In genomic region chr17:57020960-57021359, GRCm38 (mm10) we compare ENCODE assay signal across 33 mouse cellular contexts. TPM values are rescaled to one million over a fixed set of nuclear protein-coding genes. Genes with fewer than 3 reads are reported as not detected.
DNase-seq lines count a peak whose midpoint lies in the region; ATAC-seq and TF ChIP-seq lines count a peak whose summit lies in the region.
"Had no signal": no experiment of that assay in that cellular context is flagged by ENCODE, and none has a peak within 500 bp of the region (broad histone marks: within the 10 kb centered on the region; RNA-seq: fewer than 3 reads in every experiment).

No protein-coding gene starts in this region.

- no peak overlapping the region; the same call in 1 of the 2 replicates for H3K4me3 ChIP-seq in G1E (ENCODE audit: low read depth, low read length)
- H3K4me3 ChIP-seq in liver, embryonic 11.5 days (ENCODE audit: low read depth, low read length), result no peak overlapping the region
- no peak overlapping the region for H3K4me3 ChIP-seq in liver, embryonic 14.5 days (ENCODE audit: insufficient read depth in 1 of 2, low read depth in 2 of 2, low read length in 2 of 2)
- H3K4me3 ChIP-seq in liver, postnatal 0 days (ENCODE audit: low read depth, low read length), result no peak overlapping the region
- H3K4me3 ChIP-seq in cerebellum, adult 2 months (replicated peaks; ENCODE audit: insufficient read depth, low read depth, low read length), result no peak overlapping the region
- no peak overlapping the region for H3K4me3 ChIP-seq in midbrain, embryonic 15.5 days
- H3K4me3 ChIP-seq: embryonic facial prominence, embryonic 10.5 days; embryonic facial prominence, embryonic 13.5 days; erythroblast, embryonic 14.5 days; forebrain, embryonic 12.5 days; forebrain, embryonic 15.5 days; hindbrain, embryonic 12.5 days; hindbrain, embryonic 15.5 days had no signal

- no peak for TF ChIP-seq EP300 in liver, embryonic 14.5 days (IDR thresholded peaks at IDR 0.05; ENCODE audit: low read depth)
- TF ChIP-seq EP300 in liver, postnatal 0 days (IDR thresholded peaks at IDR 0.05; ENCODE audit: low read depth), result peak; percentile 76

- no peak overlapping the region for H3K4me2 ChIP-seq in liver, embryonic 11.5 days
- H3K4me2 ChIP-seq in liver, embryonic 14.5 days (ENCODE audit: low read depth), result no peak overlapping the region
- no peak overlapping the region for H3K4me2 ChIP-seq in liver, postnatal 0 days (ENCODE audit: low read depth, low read length)
- no peak overlapping the region for H3K4me2 ChIP-seq in midbrain, embryonic 15.5 days
- H3K4me2 ChIP-seq: embryonic facial prominence, embryonic 13.5 days; forebrain, embryonic 12.5 days; forebrain, embryonic 15.5 days; heart, embryonic 11.5 days; hindbrain, embryonic 12.5 days; hindbrain, embryonic 15.5 days had no signal

- peaks cover 71% of the 10 kb centered on the region for H3K36me3 ChIP-seq in G1E (replicated peaks)
- H3K36me3 ChIP-seq in liver, embryonic 11.5 days (ENCODE audit: control insufficient read depth, insufficient read depth, low read length), result peaks cover 51% of the 10 kb centered on the region
- H3K36me3 ChIP-seq in liver, embryonic 14.5 days (replicated peaks; ENCODE audit: control insufficient read depth, insufficient read depth, low read depth), result peaks cover 44% of the 10 kb centered on the region
- H3K36me3 ChIP-seq in liver, postnatal 0 days (replicated peaks; ENCODE audit: insufficient read depth, low read length), result peaks cover 49% of the 10 kb centered on the region
- H3K36me3 ChIP-seq in midbrain, embryonic 15.5 days (replicated peaks), result peaks cover 45% of the 10 kb centered on the region

- peak overlapping the region; percentile 70 for H3K27ac ChIP-seq in liver, embryonic 11.5 days (ENCODE audit: low read depth, low read length)
- H3K27ac ChIP-seq in liver, embryonic 14.5 days, result peak overlapping the region; percentile 80
- H3K27ac ChIP-seq in liver, postnatal 0 days (ENCODE audit: low read depth), result peak overlapping the region; percentile 71
- H3K27ac ChIP-seq in cerebellum, adult 2 months (ENCODE audit: insufficient read depth, low read length), result no peak overlapping the region
- no peak overlapping the region for H3K27ac ChIP-seq in midbrain, embryonic 15.5 days
- H3K27ac ChIP-seq: embryonic facial prominence, embryonic 10.5 days; embryonic facial prominence, embryonic 13.5 days; forebrain, embryonic 12.5 days; forebrain, embryonic 15.5 days; hindbrain, embryonic 12.5 days; hindbrain, embryonic 15.5 days had no signal

- 67% methylated on average over 5 of the region's 5 CpGs for WGBS in liver, embryonic 11.5 days
- 30% methylated on average over 5 of the region's 5 CpGs for whole genome bisulfite sequencing in liver, embryonic 14.5 days (ENCODE audit: insufficient replicate concordance)
- WGBS in liver, postnatal 0 days (ENCODE audit: insufficient replicate concordance), result 61% methylated on average over 5 of the region's 5 CpGs
- WGBS in cerebellum, adult 2 months, result 86% methylated on average over 5 of the region's 5 CpGs
- 89% methylated on average over 5 of the region's 5 CpGs for WGBS in midbrain, embryonic 15.5 days

- no peak overlapping the region for H3K9ac ChIP-seq in liver, embryonic 11.5 days (ENCODE audit: low read depth, low read length)
- H3K9ac ChIP-seq in liver, embryonic 14.5 days (replicated peaks), result no peak overlapping the region
- H3K9ac ChIP-seq in liver, postnatal 0 days (replicated peaks), result no peak overlapping the region
- H3K9ac ChIP-seq in midbrain, embryonic 15.5 days, result no peak overlapping the region
- H3K9ac ChIP-seq: embryonic facial prominence, embryonic 13.5 days; forebrain, embryonic 12.5 days; forebrain, embryonic 15.5 days; hindbrain, embryonic 12.5 days; hindbrain, embryonic 15.5 days had no signal

- H3K27me3 ChIP-seq in G1E (ENCODE audit: insufficient read depth, low read length), result no peaks in the 10 kb centered on the region
- no peaks in the 10 kb centered on the region for H3K27me3 ChIP-seq in liver, embryonic 11.5 days (replicated peaks; ENCODE audit: control insufficient read depth, insufficient read depth, low read length)
- H3K27me3 ChIP-seq in liver, embryonic 14.5 days (ENCODE audit: control insufficient read depth, insufficient read depth, low read length), result no peaks in the 10 kb centered on the region
- H3K27me3 ChIP-seq in liver, postnatal 0 days (ENCODE audit: insufficient read depth, low read length), result no peaks in the 10 kb centered on the region
- no peaks in the 10 kb centered on the region for H3K27me3 ChIP-seq in cerebellum, adult 2 months (ENCODE audit: control insufficient read depth, insufficient read depth, low read length)
- H3K27me3 ChIP-seq in midbrain, embryonic 15.5 days (replicated peaks), result no peaks in the 10 kb centered on the region
- H3K27me3 ChIP-seq: embryonic facial prominence, embryonic 13.5 days; forebrain, embryonic 12.5 days; forebrain, embryonic 15.5 days; hindbrain, embryonic 12.5 days; hindbrain, embryonic 15.5 days had no signal

- H3K9me3 ChIP-seq in G1E (replicated peaks), result no peaks in the 10 kb centered on the region
- H3K9me3 ChIP-seq in liver, embryonic 11.5 days (ENCODE audit: control insufficient read depth, low read length), result no peaks in the 10 kb centered on the region
- H3K9me3 ChIP-seq in liver, embryonic 14.5 days (ENCODE audit: control insufficient read depth, low read length), result no peaks in the 10 kb centered on the region
- no peaks in the 10 kb centered on the region for H3K9me3 ChIP-seq in liver, postnatal 0 days (ENCODE audit: low read length)
- no peaks in the 10 kb centered on the region for H3K9me3 ChIP-seq in midbrain, embryonic 15.5 days
- H3K9me3 ChIP-seq: embryonic facial prominence, embryonic 10.5 days; embryonic facial prominence, embryonic 13.5 days; forebrain, embryonic 12.5 days; forebrain, embryonic 15.5 days; hindbrain, embryonic 12.5 days; hindbrain, embryonic 15.5 days had no signal

- peak; percentile 69 for ATAC-seq in G1E (ENCODE audit: extremely low read depth, insufficient number of reproducible peaks, low FRiP score, poor library complexity, severe bottlenecking)
- ATAC-seq in liver, embryonic 11.5 days (replicated peaks; ENCODE audit: low FRiP score), result 0 out of 2 replicates have a peak, but pooled peaks have one; percentile 44
- ATAC-seq in liver, embryonic 14.5 days (ENCODE audit: insufficient read depth), result peak; percentile 40; the same call in 1 of the 2 replicates
- ATAC-seq in liver, postnatal 0 days, result peak; percentile 37
- ATAC-seq in midbrain, embryonic 15.5 days (replicated peaks), result no peak
- ATAC-seq: forebrain, embryonic 15.5 days had no signal

- peaks cover 82% of the 10 kb centered on the region for H3K4me1 ChIP-seq in G1E (ENCODE audit: insufficient read depth, low read depth, low read length)
- peaks cover 19% of the 10 kb centered on the region for H3K4me1 ChIP-seq in liver, embryonic 11.5 days (replicated peaks; ENCODE audit: control insufficient read depth, insufficient read depth, low read length)
- peaks cover 13 to 23% of the 10 kb centered on the region in 2 experiments for H3K4me1 ChIP-seq in liver, embryonic 14.5 days (replicated peaks; ENCODE audit: control insufficient read depth in 2 of 2, insufficient read depth in 2 of 2, low read length in 1 of 2)
- H3K4me1 ChIP-seq in liver, postnatal 0 days (ENCODE audit: insufficient read depth), result no peaks in the 10 kb centered on the region
- no peaks in the 10 kb centered on the region for H3K4me1 ChIP-seq in cerebellum, adult 2 months (ENCODE audit: control insufficient read depth, insufficient read depth, low read length)
- H3K4me1 ChIP-seq in midbrain, embryonic 15.5 days, result no peaks in the 10 kb centered on the region
- H3K4me1 ChIP-seq: embryonic facial prominence, embryonic 10.5 days; embryonic facial prominence, embryonic 13.5 days; forebrain, embryonic 12.5 days; forebrain, embryonic 15.5 days; hindbrain, embryonic 12.5 days; hindbrain, embryonic 15.5 days had no signal

- DNase-seq in G1E (ENCODE audit: low spot score), result no peak
- DNase-seq in liver, embryonic 11.5 days (ENCODE audit: low spot score), result no peak
- DNase-seq in liver, embryonic 14.5 days (ENCODE audit: low read depth in 3 of 3, low spot score in 3 of 3), result no peak
- no peak for DNase-seq in liver, postnatal 0 days
- no peak for DNase-seq in cerebellum, adult 2 months
- no peak for DNase-seq in ovary, postnatal 14 days (ENCODE audit: low spot score)
- DNase-seq in cerebellum, postnatal 36 days, result no peak
- DNase-seq: adrenal gland, adult 2 months; adrenal gland, postnatal 14 days; cerebellum, adult 11-12 months; cerebellum, adult 9-10 months; cerebellum, postnatal 25 days; embryo, embryonic 11 days; gastrocnemius, postnatal 10 days; gastrocnemius, postnatal 36 days had no signal

- no peak for TF ChIP-seq POLR2A in cerebellum, adult 2 months (IDR thresholded peaks at IDR 0.05; ENCODE audit: borderline replicate concordance, insufficient read depth, low read length)

- TF ChIP-seq CTCF in G1E (IDR thresholded peaks at IDR 0.05; ENCODE audit: low read depth, low read length), result no peak
- no peak for TF ChIP-seq CTCF in liver, embryonic 14.5 days (IDR thresholded peaks at IDR 0.05; ENCODE audit: low read depth)
- TF ChIP-seq CTCF in liver, postnatal 0 days (IDR thresholded peaks at IDR 0.05; ENCODE audit: low read depth), result no peak
- no peak for TF ChIP-seq CTCF in cerebellum, adult 2 months (IDR thresholded peaks at IDR 0.05; ENCODE audit: borderline replicate concordance, insufficient read depth, low read depth, low read length)

RNA-seq across cellular contexts. Expression of gene Gm17949, which starts 9.7 kb away (rescaled TPM):
- total RNA-seq in G1E (2014; fragmentation: Nextera tagmentation) (0.98 TPM in 1 of 2 replicates, not detected in the other), G1E (2017) (0.12 and 0.27 TPM in 2 replicates)
- polyA plus RNA-seq in G1E (2012), result 0.11 and 0.21 TPM in 2 replicates
- 0.26 and 0.33 TPM in 2 replicates for polyA plus RNA-seq in liver, embryonic 11.5 days (2014; fragmentation: Nextera tagmentation; extraction: Ambion mirVana)
- polyA plus RNA-seq in liver, embryonic 14.5 days (2012; rRNA removed), result not detected in 2 replicates
- polyA plus RNA-seq in liver, embryonic 14.5 days (2014; fragmentation: Nextera tagmentation; extraction: Ambion mirVana), result 0.15 TPM in 1 of 2 replicates, not detected in the other
- 0.09 and 0.18 TPM in 2 replicates for polyA plus RNA-seq in liver, postnatal 0 days (2015; fragmentation: Nextera tagmentation; extraction: Ambion mirVana)
- polyA plus RNA-seq in cerebellum, adult 2 months (2012; rRNA removed), result 0.10 and 0.34 TPM in 2 replicates
- 0.43 and 0.73 TPM in 2 replicates for polyA plus RNA-seq in midbrain, embryonic 15.5 days (2015; fragmentation: Nextera tagmentation; extraction: Ambion mirVana)
- total RNA-seq: adrenal gland, adult 2 months; adrenal gland, postnatal 14 days; ES-E14; gastrocnemius, adult 18-20 months; gastrocnemius, postnatal 10 days; gastrocnemius, postnatal 36 days; granulocyte monocyte progenitor cell, adult 5-6 weeks; heart, postnatal 25 days; hematopoietic stem cell, adult 5-6 weeks had no signal
- polyA plus RNA-seq: adrenal gland, adult 2 months; cortical plate, adult 2 months; erythroblast, embryonic 14.5 days; hindbrain, embryonic 12.5 days had no signal

RNA-seq across cellular contexts. Expression of gene Gtf2f1, which starts 9.9 kb away (rescaled TPM):
- total RNA-seq in G1E (2014; fragmentation: Nextera tagmentation), result 104 and 113 TPM in 2 replicates
- total RNA-seq in G1E (2017), result 101 and 102 TPM in 2 replicates
- 145 and 151 TPM in 2 replicates for polyA plus RNA-seq in G1E (2012)
- polyA plus RNA-seq in liver, embryonic 11.5 days (2014; fragmentation: Nextera tagmentation; extraction: Ambion mirVana), result 99.0 and 106 TPM in 2 replicates
- 31.6 and 56.5 TPM in 2 replicates for polyA plus RNA-seq in liver, embryonic 14.5 days (2012; rRNA removed)
- polyA plus RNA-seq in liver, embryonic 14.5 days (2014; fragmentation: Nextera tagmentation; extraction: Ambion mirVana), result 47.3 and 51.3 TPM in 2 replicates
- polyA plus RNA-seq in liver, postnatal 0 days (2015; fragmentation: Nextera tagmentation; extraction: Ambion mirVana), result 26.7 and 31.3 TPM in 2 replicates
- polyA plus RNA-seq in cerebellum, adult 2 months (2012; rRNA removed), result 81.0 and 85.3 TPM in 2 replicates
- 76.8 TPM in 2 replicates for polyA plus RNA-seq in midbrain, embryonic 15.5 days (2015; fragmentation: Nextera tagmentation; extraction: Ambion mirVana)

RNA-seq across cellular contexts. Expression of gene Khsrp, which starts 10.4 kb away (rescaled TPM):
- 296 and 302 TPM in 2 replicates for total RNA-seq in G1E (2014; fragmentation: Nextera tagmentation)
- 59.0 and 63.6 TPM in 2 replicates for total RNA-seq in G1E (2017)
- polyA plus RNA-seq in G1E (2012), result 282 and 302 TPM in 2 replicates
- 46.7 and 51.1 TPM in 2 replicates for polyA plus RNA-seq in liver, embryonic 11.5 days (2014; fragmentation: Nextera tagmentation; extraction: Ambion mirVana)
- polyA plus RNA-seq in liver, embryonic 14.5 days (2012; rRNA removed), result 33.6 and 35.6 TPM in 2 replicates
- polyA plus RNA-seq in liver, embryonic 14.5 days (2014; fragmentation: Nextera tagmentation; extraction: Ambion mirVana), result 24.1 and 28.1 TPM in 2 replicates
- polyA plus RNA-seq in liver, postnatal 0 days (2015; fragmentation: Nextera tagmentation; extraction: Ambion mirVana), result 14.6 and 16.6 TPM in 2 replicates
- polyA plus RNA-seq in cerebellum, adult 2 months (2012; rRNA removed), result 67.7 and 70.3 TPM in 2 replicates
- 29.9 and 30.5 TPM in 2 replicates for polyA plus RNA-seq in midbrain, embryonic 15.5 days (2015; fragmentation: Nextera tagmentation; extraction: Ambion mirVana)

RNA-seq across cellular contexts. Expression of gene Slc25a41, which starts 20.5 kb away (rescaled TPM):
- not detected in 2 replicates for total RNA-seq in G1E (2014; fragmentation: Nextera tagmentation)
- total RNA-seq in G1E (2017), result not detected in 2 replicates
- polyA plus RNA-seq in G1E (2012), result not detected in 2 replicates
- polyA plus RNA-seq in liver, embryonic 11.5 days (2014; fragmentation: Nextera tagmentation; extraction: Ambion mirVana), result not detected in 2 replicates
- not detected in 2 replicates for polyA plus RNA-seq in liver, embryonic 14.5 days (2012; rRNA removed)
- polyA plus RNA-seq in liver, embryonic 14.5 days (2014; fragmentation: Nextera tagmentation; extraction: Ambion mirVana), result not detected in 2 replicates
- polyA plus RNA-seq in liver, postnatal 0 days (2015; fragmentation: Nextera tagmentation; extraction: Ambion mirVana), result not detected in 2 replicates
- polyA plus RNA-seq in cerebellum, adult 2 months (2012; rRNA removed), result 0.17 and 0.29 TPM in 2 replicates
- polyA plus RNA-seq in midbrain, embryonic 15.5 days (2015; fragmentation: Nextera tagmentation; extraction: Ambion mirVana), result not detected in 2 replicates
- total RNA-seq: adrenal gland, adult 2 months; adrenal gland, postnatal 14 days; gastrocnemius, adult 18-20 months; gastrocnemius, postnatal 10 days; gastrocnemius, postnatal 36 days; granulocyte monocyte progenitor cell, adult 5-6 weeks; heart, adult 8-10 months; heart, postnatal 25 days; hematopoietic stem cell, adult 5-6 weeks had no signal
- polyA plus RNA-seq: embryonic facial prominence, embryonic 13.5 days; erythroblast, embryonic 14.5 days; forebrain, embryonic 12.5 days; forebrain, embryonic 15.5 days; heart, embryonic 11.5 days; heart, embryonic 14.5 days; heart, postnatal 0 days; hindbrain, embryonic 12.5 days; hindbrain, embryonic 15.5 days had no signal

RNA-seq across cellular contexts. Expression of gene Pspn, which starts 21.1 kb away (rescaled TPM):
- total RNA-seq in G1E (2014; fragmentation: Nextera tagmentation) (not detected in 2 replicates), G1E (2017) (not detected in 2 replicates)
- not detected in 2 replicates for polyA plus RNA-seq in G1E (2012)
- 0.44 TPM in 1 of 2 replicates, not detected in the other for polyA plus RNA-seq in liver, embryonic 11.5 days (2014; fragmentation: Nextera tagmentation; extraction: Ambion mirVana)
- not detected in 2 replicates for polyA plus RNA-seq in liver, embryonic 14.5 days (2012; rRNA removed)
- not detected in 2 replicates for polyA plus RNA-seq in liver, embryonic 14.5 days (2014; fragmentation: Nextera tagmentation; extraction: Ambion mirVana)
- not detected in 2 replicates for polyA plus RNA-seq in liver, postnatal 0 days (2015; fragmentation: Nextera tagmentation; extraction: Ambion mirVana)
- 0.41 TPM in 1 of 2 replicates, not detected in the other for polyA plus RNA-seq in cerebellum, adult 2 months (2012; rRNA removed)
- 0.68 and 0.83 TPM in 2 replicates for polyA plus RNA-seq in midbrain, embryonic 15.5 days (2015; fragmentation: Nextera tagmentation; extraction: Ambion mirVana)
- total RNA-seq: adrenal gland, adult 2 months; ES-E14; gastrocnemius, adult 18-20 months; gastrocnemius, postnatal 10 days; gastrocnemius, postnatal 36 days; granulocyte monocyte progenitor cell, adult 5-6 weeks; heart, adult 8-10 months; heart, postnatal 25 days; hematopoietic stem cell, adult 5-6 weeks had no signal
- polyA plus RNA-seq: cortical plate, adult 2 months; embryonic facial prominence, embryonic 13.5 days; erythroblast, embryonic 14.5 days; heart, embryonic 14.5 days had no signal

Comparison
In these comparisons a context has a peak if more than half of its experiments do, and no peak if none do; other contexts are left out.
1. H3K27ac ChIP-seq: peak in liver, embryonic 11.5 days (single experiment), liver, embryonic 14.5 days (single experiment) and liver, postnatal 0 days (single experiment); none in cerebellum, adult 2 months (single experiment) and midbrain, embryonic 15.5 days (single experiment).